Mouse (Mus musculus) forebrain, embryonic 11.5 days (tissue): ENCODE results near the gene Sema3b. TPM values are rescaled to one million over a fixed set of nuclear protein-coding genes. Genes with fewer than 3 reads are reported as not detected.

ENCODE experiments used
- ATAC-seq: fragments of 200-750 bp; cut with Nextera tagmentation; replicated peaks from 2 replicates; pipeline ENCODE4 v1.8.0; 2017; ENCODE audit warnings: moderate TSS enrichment; ENCODE audit not compliant: low FRiP score
- DNase-seq: peaks from one replicate; pipeline ENCODE4 v3.0.0-alpha.2; 2017; ENCODE audit warnings: low spot score
- H3K27ac ChIP-seq: fragments of 300-500 bp; sonication (generic); 2 replicates; pipeline ENCODE4 v1.5.1; 2014; ENCODE audit warnings: low read depth, low read length
- H3K27me3 ChIP-seq: fragments of 300-500 bp; sonication (generic); 2 replicates; pipeline ENCODE4 v1.6.1; 2014; ENCODE audit warnings: mild to moderate bottlenecking, low read length, mixed read lengths; ENCODE audit not compliant: control insufficient read depth, insufficient read depth
- H3K36me3 ChIP-seq: fragments of 300-500 bp; sonication (generic); 2 replicates; pipeline ENCODE4 v1.6.1; 2014; ENCODE audit warnings: mild to moderate bottlenecking, low read length, moderate library complexity, mixed read lengths; ENCODE audit not compliant: control insufficient read depth, insufficient read depth
- H3K4me1 ChIP-seq: fragments of 300-500 bp; sonication (generic); replicated peaks from 2 replicates; pipeline ENCODE4 v1.6.1; 2014; ENCODE audit warnings: low read length, mixed read lengths; ENCODE audit not compliant: control insufficient read depth, insufficient read depth
- H3K4me2 ChIP-seq: fragments of 300-500 bp; sonication (generic); 2 replicates; pipeline ENCODE4 v1.6.1; 2014; ENCODE audit warnings: low read depth, mild to moderate bottlenecking, low read length, moderate library complexity, mixed read lengths; ENCODE audit not compliant: severe bottlenecking
- H3K4me3 ChIP-seq: fragments of 300-500 bp; sonication (generic); 2 replicates; pipeline ENCODE4 v1.5.1; 2014; ENCODE audit warnings: low read depth, low read length
- H3K9ac ChIP-seq: fragments of 300-500 bp; sonication (generic); 2 replicates; pipeline ENCODE4 v1.6.1; 2014; ENCODE audit warnings: low read length
- H3K9me3 ChIP-seq: fragments of 300-500 bp; sonication (generic); 2 replicates; pipeline ENCODE4 v1.6.1; 2016; ENCODE audit warnings: low read length, mixed read lengths; ENCODE audit not compliant: control insufficient read depth
- WGBS: fragments of 180-500 bp; shearing (Covaris S2); extraction: QIAGEN DNeasy Blood & Tissue Kit; methylation state at CpG from one replicate; pipeline ENCODE4 v1.1.7; 2014; 5-methylcytosine and 5-hydroxymethylcytosine counted together
- polyA plus RNA-seq: library from polyadenylated mRNA; unstranded; fragments of >200 nt; fragmentation: Nextera tagmentation; extraction: Ambion mirVana; gene quantifications from 2 replicates; pipeline ENCODE4 v1.2.1, GENCODE M21; 2014

Sema3b gene
- polyA plus RNA-seq, 1 experiment from 2014 or later = 1.7 TPM

- DNase-seq (no peak), ATAC-seq (no peak)
- 88% methylated on average over 20 of the region's 20 CpGs for WGBS
- Histone ChIP-seq H3K4me1 (peaks cover 29% of the 10 kb centered on the region), H3K4me3 (no peak overlapping the region), H3K27me3 (peaks cover 14% of the 10 kb centered on the region), H3K4me2 (no peak overlapping the region), H3K9ac (no peak overlapping the region), H3K9me3 (no peaks in the 10 kb centered on the region), H3K27ac (no peak overlapping the region), H3K36me3 (no peaks in the 10 kb centered on the region)
Observed at GRCm38 (mm10) chr9:107549297-107550074, 59.5 kb downstream of the Sema3b start.

GRCm38 (mm10) chr9:107548820-107549219, 60.2 kb downstream of the Sema3b start:
- H3K36me3 ChIP-seq = no peaks in the 10 kb centered on the region
- no peak overlapping the region for H3K9ac ChIP-seq
- H3K4me3 ChIP-seq = no peak overlapping the region
- peaks cover 29% of the 10 kb centered on the region for H3K4me1 ChIP-seq
- WGBS = 93% methylated on average over 10 of the region's 10 CpGs
- no peak overlapping the region for H3K27ac ChIP-seq
- ATAC-seq = no peak
- DNase-seq = no peak
- no peaks in the 10 kb centered on the region for H3K9me3 ChIP-seq
- H3K27me3 ChIP-seq = peaks cover 14% of the 10 kb centered on the region
- H3K4me2 ChIP-seq = no peak overlapping the region

GRCm38 (mm10) chr9:107547957-107548356, 61.1 kb downstream of the Sema3b start:
- H3K4me3 ChIP-seq = no peak overlapping the region
- H3K9ac ChIP-seq = no peak overlapping the region
- whole genome bisulfite sequencing = 87% methylated on average over 5 of the region's 5 CpGs
- peaks cover 14% of the 10 kb centered on the region for H3K27me3 ChIP-seq
- no peak overlapping the region for H3K27ac ChIP-seq
- no peak overlapping the region for H3K4me2 ChIP-seq
- no peaks in the 10 kb centered on the region for H3K36me3 ChIP-seq
- H3K9me3 ChIP-seq = no peaks in the 10 kb centered on the region
- H3K4me1 ChIP-seq = peaks cover 26% of the 10 kb centered on the region
- ATAC-seq = no peak
- DNase-seq = no peak

Other genes with a start within 250 kb of the Sema3b start
- gene Cacna2d2, start 209.6 kb downstream of the Sema3b start, polyA plus RNA-seq = 1.8 and 2.8 TPM in 2 replicates
- 40.2 and 43.7 TPM in 2 replicates for gene Tmem115, start 75.3 kb downstream of the Sema3b start, polyA plus RNA-seq
- 14.3 and 18.7 TPM in 2 replicates for gene Cyb561d2, start 67.0 kb downstream of the Sema3b start, polyA plus RNA-seq
- gene Nprl2, start 67.0 kb downstream of the Sema3b start, polyA plus RNA-seq = 40.7 and 43.7 TPM in 2 replicates
- gene Zmynd10, start 61.9 kb downstream of the Sema3b start, polyA plus RNA-seq = 1.1 and 2.3 TPM in 2 replicates
- 48.2 and 51.8 TPM in 2 replicates for gene Rassf1, start 57.7 kb downstream of the Sema3b start, polyA plus RNA-seq
- 81.9 and 93.0 TPM in 2 replicates for gene Tusc2, start 46.0 kb downstream of the Sema3b start, polyA plus RNA-seq
- gene Hyal2, start 41.3 kb downstream of the Sema3b start, polyA plus RNA-seq = 129 and 139 TPM in 2 replicates
- 6.0 and 6.2 TPM in 2 replicates for gene Hyal1, start 32.3 kb downstream of the Sema3b start, polyA plus RNA-seq
- 11.3 and 15.2 TPM in 2 replicates for gene Naa80, start 30.3 kb downstream of the Sema3b start, polyA plus RNA-seq
- gene Hyal3, start 28.4 kb downstream of the Sema3b start, polyA plus RNA-seq = 0.39 TPM in 1 of 2 replicates, not detected in the other
- gene Ifrd2, start 21.6 kb downstream of the Sema3b start, polyA plus RNA-seq = 35.0 and 37.2 TPM in 2 replicates
- 527 and 580 TPM in 2 replicates for gene Gnai2, start 26.1 kb upstream of the Sema3b start, polyA plus RNA-seq
- 6.7 TPM in 2 replicates for gene Slc38a3, start 60.3 kb upstream of the Sema3b start, polyA plus RNA-seq
- gene Gnat1, start 70.5 kb upstream of the Sema3b start, polyA plus RNA-seq = 1.6 and 2.6 TPM in 2 replicates
- gene Sema3f, start 101.2 kb upstream of the Sema3b start, polyA plus RNA-seq = 13.2 and 15.9 TPM in 2 replicates
- gene Rbm5, start 161.8 kb upstream of the Sema3b start, polyA plus RNA-seq = 198 and 206 TPM in 2 replicates